Mouse (Mus musculus): ENCODE data around the gene Rnf168. TPM values are rescaled to one million over a fixed set of nuclear protein-coding genes. Genes with fewer than 3 reads are reported as not detected.

Gene Rnf168
- polyA plus RNA-seq, 1 experiment from 2014 or later, result 23.3 TPM

GRCm38 (mm10) chr16:32336026-32336780 lies 58.9 kb downstream of the Rnf168 start:
- H3K4me2 ChIP-seq (replicated peaks; ENCODE audit: low read depth, low read length), result no peak overlapping the region
- H3K9ac ChIP-seq (replicated peaks; ENCODE audit: low read length), result no peak overlapping the region
- H3K36me3 ChIP-seq (ENCODE audit: insufficient read depth, low read length), result no peaks in the 10 kb centered on the region
- no peak for ATAC-seq (ENCODE audit: low FRiP score, low TSS enrichment)
- no peak overlapping the region for H3K4me3 ChIP-seq (ENCODE audit: low read length)
- H3K27me3 ChIP-seq (ENCODE audit: insufficient read depth, low read length), result no peaks in the 10 kb centered on the region
- H3K27ac ChIP-seq (ENCODE audit: low read length), result no peak overlapping the region
- 66% methylated on average over 7 of the region's 7 CpGs for WGBS
- no peaks in the 10 kb centered on the region for H3K9me3 ChIP-seq (ENCODE audit: low read length)
- H3K4me1 ChIP-seq (ENCODE audit: insufficient read depth, low read length), result peaks cover 10% of the 10 kb centered on the region

- no peak for ATAC-seq (ENCODE audit: low FRiP score, low TSS enrichment)
- H3K27me3 ChIP-seq (ENCODE audit: insufficient read depth, low read length), result no peaks in the 10 kb centered on the region
- H3K4me1 ChIP-seq (ENCODE audit: insufficient read depth, low read length), result peaks cover 10% of the 10 kb centered on the region
- no peak overlapping the region for H3K27ac ChIP-seq (ENCODE audit: low read length)
- H3K36me3 ChIP-seq (ENCODE audit: insufficient read depth, low read length), result no peaks in the 10 kb centered on the region
- no peak overlapping the region for H3K9ac ChIP-seq (replicated peaks; ENCODE audit: low read length)
- H3K9me3 ChIP-seq (ENCODE audit: low read length), result no peaks in the 10 kb centered on the region
- no peak overlapping the region for H3K4me2 ChIP-seq (replicated peaks; ENCODE audit: low read depth, low read length)
- no peak overlapping the region for H3K4me3 ChIP-seq (ENCODE audit: low read length)
These were observed 59.7 kb downstream of the Rnf168 start for GRCm38 (mm10) chr16:32337001-32337400.

GRCm38 (mm10) chr16:32340451-32340850 lies 63.2 kb downstream of the Rnf168 start:
- no peaks in the 10 kb centered on the region for H3K9me3 ChIP-seq (ENCODE audit: low read length)
- H3K4me2 ChIP-seq (replicated peaks; ENCODE audit: low read depth, low read length), result no peak overlapping the region
- no peaks in the 10 kb centered on the region for H3K36me3 ChIP-seq (ENCODE audit: insufficient read depth, low read length)
- peaks cover 10% of the 10 kb centered on the region for H3K4me1 ChIP-seq (ENCODE audit: insufficient read depth, low read length)
- no peak overlapping the region for H3K4me3 ChIP-seq (ENCODE audit: low read length)
- 79% methylated on average over 1 of the region's 1 CpGs for WGBS
- no peak for ATAC-seq (ENCODE audit: low FRiP score, low TSS enrichment)
- no peaks in the 10 kb centered on the region for H3K27me3 ChIP-seq (ENCODE audit: insufficient read depth, low read length)
- H3K27ac ChIP-seq (ENCODE audit: low read length), result no peak overlapping the region
- H3K9ac ChIP-seq (replicated peaks; ENCODE audit: low read length), result no peak overlapping the region

GRCm38 (mm10) chr16:32345521-32345920 lies 68.3 kb downstream of the Rnf168 start:
- Histone ChIP-seq H3K9me3 (ENCODE audit: low read length) (no peaks in the 10 kb centered on the region), H3K27me3 (ENCODE audit: insufficient read depth, low read length) (no peaks in the 10 kb centered on the region), H3K4me2 (replicated peaks; ENCODE audit: low read depth, low read length) (no peak overlapping the region), H3K4me3 (ENCODE audit: low read length) (no peak overlapping the region), H3K9ac (replicated peaks; ENCODE audit: low read length) (no peak overlapping the region), H3K27ac (ENCODE audit: low read length) (no peak overlapping the region), H3K36me3 (ENCODE audit: insufficient read depth, low read length) (no peaks in the 10 kb centered on the region), H3K4me1 (ENCODE audit: insufficient read depth, low read length) (no peaks in the 10 kb centered on the region)
- no peak for ATAC-seq (ENCODE audit: low FRiP score, low TSS enrichment)

GRCm38 (mm10) chr16:32350776-32351175 lies 73.5 kb downstream of the Rnf168 start:
- Histone ChIP-seq H3K36me3 (ENCODE audit: insufficient read depth, low read length) (peaks cover 18% of the 10 kb centered on the region), H3K27ac (ENCODE audit: low read length) (no peak overlapping the region), H3K4me1 (ENCODE audit: insufficient read depth, low read length) (no peaks in the 10 kb centered on the region), H3K9me3 (ENCODE audit: low read length) (no peaks in the 10 kb centered on the region), H3K9ac (replicated peaks; ENCODE audit: low read length) (no peak overlapping the region), H3K27me3 (ENCODE audit: insufficient read depth, low read length) (no peaks in the 10 kb centered on the region), H3K4me3 (ENCODE audit: low read length) (no peak overlapping the region), H3K4me2 (replicated peaks; ENCODE audit: low read depth, low read length) (no peak overlapping the region)
- WGBS, result 91% methylated on average over 3 of the region's 3 CpGs
- ATAC-seq (ENCODE audit: low FRiP score, low TSS enrichment), result no peak

MicroRNAs encoded within 50 kb of the gene (microRNA counts, 519-probe panel; counts per million panel counts)
- 104 counts per million, percentile 35 among the panel's probes with 10 or more counts for microRNA mmu-miR-1946a

Small RNA genes within 50 kb of the gene (microRNA-seq; reads per million reads assigned to microRNA genes)
- gene Mir1946a, result not detected

Other genes starting within 250 kb of the Rnf168 start
- gene Pak2, start 198.1 kb upstream of the Rnf168 start, polyA plus RNA-seq (2015; fragmentation: Nextera tagmentation; extraction: Ambion mirVana), result 38.2 and 40.3 TPM in 2 replicates
- 130 and 136 TPM in 2 replicates for gene Pigx, start 177.7 kb upstream of the Rnf168 start, polyA plus RNA-seq (2015; fragmentation: Nextera tagmentation; extraction: Ambion mirVana)
- 42.6 and 44.5 TPM in 2 replicates for gene Cep19, start 177.7 kb upstream of the Rnf168 start, polyA plus RNA-seq (2015; fragmentation: Nextera tagmentation; extraction: Ambion mirVana)
- 18.1 and 22.2 TPM in 2 replicates for gene Nrros, start 111.9 kb upstream of the Rnf168 start, polyA plus RNA-seq (2015; fragmentation: Nextera tagmentation; extraction: Ambion mirVana)
- gene Bex6, start 97.6 kb upstream of the Rnf168 start, polyA plus RNA-seq (2015; fragmentation: Nextera tagmentation; extraction: Ambion mirVana), result not detected in 2 replicates
- gene Fbxo45, start 30.3 kb upstream of the Rnf168 start, polyA plus RNA-seq (2015; fragmentation: Nextera tagmentation; extraction: Ambion mirVana), result 5.0 and 5.2 TPM in 2 replicates
- 19.7 and 20.0 TPM in 2 replicates for gene Wdr53, start 30.2 kb upstream of the Rnf168 start, polyA plus RNA-seq (2015; fragmentation: Nextera tagmentation; extraction: Ambion mirVana)
- gene Smco1, start 6.0 kb upstream of the Rnf168 start, polyA plus RNA-seq (2015; fragmentation: Nextera tagmentation; extraction: Ambion mirVana), result not detected in 2 replicates
- 23.2 and 23.5 TPM in 2 replicates for gene Ubxn7, start 54.8 kb downstream of the Rnf168 start, polyA plus RNA-seq (2015; fragmentation: Nextera tagmentation; extraction: Ambion mirVana)
- gene Tm4sf19, start 123.0 kb downstream of the Rnf168 start, polyA plus RNA-seq (2015; fragmentation: Nextera tagmentation; extraction: Ambion mirVana), result not detected in 2 replicates
- gene Tctex1d2, start 142.2 kb downstream of the Rnf168 start, polyA plus RNA-seq (2015; fragmentation: Nextera tagmentation; extraction: Ambion mirVana), result 30.0 and 30.7 TPM in 2 replicates
- 38.3 and 44.6 TPM in 2 replicates for gene Pcyt1a, start 153.5 kb downstream of the Rnf168 start, polyA plus RNA-seq (2015; fragmentation: Nextera tagmentation; extraction: Ambion mirVana)
- 3.0 and 3.9 TPM in 2 replicates for gene Slc51a, start 210.4 kb downstream of the Rnf168 start, polyA plus RNA-seq (2015; fragmentation: Nextera tagmentation; extraction: Ambion mirVana)
- gene Zdhhc19, start 218.8 kb downstream of the Rnf168 start, polyA plus RNA-seq (2015; fragmentation: Nextera tagmentation; extraction: Ambion mirVana), result not detected in 2 replicates

All from kidney, embryonic 16.5 days (tissue).